Mouse (Mus musculus) kidney, adult 9 months (tissue): ENCODE measurements around the gene Atp6v0b.
A peak's percentile ranks its signal among the peaks of the same experiment; 100 is the strongest.

ENCODE experiments used
- DNase-seq: peaks from one replicate; pipeline ENCODE4 v3.0.0; 2022

Atp6v0b gene

GRCm38 (mm10) chr4:117887133-117887532 is at the start of gene Atp6v0b:
Gene Atp6v0b, minus strand, starts transcription at chr4:117887333.
- peak; percentile 96 for DNase-seq

- no peak for DNase-seq
These were observed 46.9 kb upstream of the Atp6v0b start for GRCm38 (mm10) chr4:117934081-117934480.

- no peak for DNase-seq
These were observed 46.1 kb upstream of the Atp6v0b start for GRCm38 (mm10) chr4:117933248-117933647.

GRCm38 (mm10) chr4:117929391-117929881 is 42.3 kb upstream of the Atp6v0b start, which contains the start of gene Artn:
Gene Artn, minus strand, starts transcription at chr4:117929763.
- DNase-seq = peak; percentile 65

GRCm38 (mm10) chr4:117928699-117929241 is 41.6 kb upstream of the Atp6v0b start:
- peak; percentile 75 for DNase-seq

- DNase-seq = no peak
These were observed 41.1 kb upstream of the Atp6v0b start for GRCm38 (mm10) chr4:117928234-117928633.

- no peak for DNase-seq
These were observed 39.7 kb upstream of the Atp6v0b start for GRCm38 (mm10) chr4:117926545-117927482.

GRCm38 (mm10) chr4:117924916-117925315 is 37.8 kb upstream of the Atp6v0b start:
- DNase-seq = no peak

GRCm38 (mm10) chr4:117923450-117923849 is 36.3 kb upstream of the Atp6v0b start:
- no peak for DNase-seq

- DNase-seq = no peak
These were observed 34.2 kb upstream of the Atp6v0b start for GRCm38 (mm10) chr4:117921358-117921757.

GRCm38 (mm10) chr4:117918762-117919161 is 31.6 kb upstream of the Atp6v0b start:
- no peak for DNase-seq

- peak; percentile 47 for DNase-seq
These were observed 31.1 kb upstream of the Atp6v0b start for GRCm38 (mm10) chr4:117918261-117918660.

GRCm38 (mm10) chr4:117917847-117918246 is 30.7 kb upstream of the Atp6v0b start:
- DNase-seq = no peak

- DNase-seq = no peak
These were observed 30.3 kb upstream of the Atp6v0b start for GRCm38 (mm10) chr4:117917402-117917801.

GRCm38 (mm10) chr4:117916386-117916785 is 29.3 kb upstream of the Atp6v0b start:
- DNase-seq = no peak

GRCm38 (mm10) chr4:117915489-117916105 is 28.5 kb upstream of the Atp6v0b start:
- DNase-seq = no peak

GRCm38 (mm10) chr4:117914591-117915442 is 27.7 kb upstream of the Atp6v0b start, which contains the start of gene Ipo13:
Gene Ipo13, minus strand, starts transcription at chr4:117914999.
- DNase-seq = peak; percentile 95

- DNase-seq = no peak
These were observed 26.9 kb upstream of the Atp6v0b start for GRCm38 (mm10) chr4:117914031-117914430.

GRCm38 (mm10) chr4:117913421-117913820 is 26.3 kb upstream of the Atp6v0b start:
- peak; percentile 77 for DNase-seq

GRCm38 (mm10) chr4:117912685-117913273 is 25.6 kb upstream of the Atp6v0b start:
- DNase-seq = no peak

GRCm38 (mm10) chr4:117912131-117912561 is 25.0 kb upstream of the Atp6v0b start:
- DNase-seq = no peak
